Mouse (Mus musculus): ENCODE results near the gene Ucp1. TPM values are rescaled to one million over a fixed set of nuclear protein-coding genes. Genes with fewer than 3 reads are reported as not detected.

Ucp1 gene
- total RNA-seq, 2 experiments from 2014 or later = not detected

DNA sequence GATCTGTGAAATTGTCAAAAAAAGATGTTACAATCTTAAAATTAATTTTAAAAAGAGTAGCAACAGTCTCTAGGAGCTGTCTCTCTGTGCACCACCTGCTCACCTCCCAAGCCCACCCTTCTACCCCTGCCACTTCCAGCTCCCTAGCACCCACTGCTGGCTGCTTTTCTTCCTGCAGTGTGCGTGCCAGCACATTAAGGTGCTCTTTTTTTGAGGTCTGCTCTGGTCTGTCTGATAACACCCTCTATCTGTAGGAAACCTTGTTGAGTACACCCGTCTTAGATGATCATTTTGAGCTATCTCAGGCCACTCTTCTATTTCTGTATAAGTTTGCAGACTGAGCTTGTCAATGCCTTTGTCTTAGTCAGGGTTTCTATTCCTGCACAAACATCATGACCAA lies 32.9 kb downstream of the Ucp1 start:
- no peak for DNase-seq (ENCODE audit: extremely low spot score in 1 of 2, low spot score in 2 of 2)
- intact Hi-C loops (cut with DNase I) = no loop called here

DNA sequence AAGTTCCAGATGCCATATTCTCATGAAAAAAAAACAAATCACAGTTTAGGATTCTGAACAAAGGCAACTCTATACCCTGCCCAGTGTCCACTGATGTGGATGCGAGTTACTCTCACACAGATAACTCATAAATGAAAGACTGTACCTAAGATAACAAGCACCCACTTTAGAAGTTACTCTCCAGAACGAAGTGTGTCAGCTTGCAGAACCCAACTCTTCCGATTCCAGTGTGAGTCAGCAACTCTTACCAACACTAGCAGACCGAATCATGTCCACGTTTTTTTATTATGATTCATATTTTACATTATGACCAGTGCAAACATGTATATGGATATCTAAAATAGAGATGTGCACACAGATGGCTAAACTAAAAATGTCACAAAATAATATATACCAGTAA lies 37.7 kb downstream of the Ucp1 start:
- DNase-seq (ENCODE audit: extremely low spot score in 1 of 2, low spot score in 2 of 2) = no peak
- intact Hi-C loops (cut with DNase I) = no loop called here

DNA sequence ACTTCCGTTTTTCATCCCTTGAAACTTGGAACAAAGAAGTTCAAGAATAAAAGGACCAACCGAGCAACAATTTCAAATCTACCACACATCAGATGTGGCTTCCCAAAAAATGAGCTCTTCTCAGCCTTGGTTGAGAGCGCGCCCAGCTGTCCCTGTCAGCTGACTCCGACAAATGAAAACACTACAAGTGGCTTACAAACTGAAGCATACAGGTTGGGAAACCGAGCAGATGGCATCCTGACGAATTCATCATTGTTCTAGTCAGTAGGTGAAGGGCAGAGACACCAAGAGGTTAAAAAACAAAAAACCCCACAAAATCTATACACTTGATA lies 41.4 kb downstream of the Ucp1 start:
- intact Hi-C loops (cut with DNase I) = no loop called here
- peak; percentile 23 to 38 for DNase-seq (ENCODE audit: extremely low spot score in 1 of 2, low spot score in 2 of 2)

DNA sequence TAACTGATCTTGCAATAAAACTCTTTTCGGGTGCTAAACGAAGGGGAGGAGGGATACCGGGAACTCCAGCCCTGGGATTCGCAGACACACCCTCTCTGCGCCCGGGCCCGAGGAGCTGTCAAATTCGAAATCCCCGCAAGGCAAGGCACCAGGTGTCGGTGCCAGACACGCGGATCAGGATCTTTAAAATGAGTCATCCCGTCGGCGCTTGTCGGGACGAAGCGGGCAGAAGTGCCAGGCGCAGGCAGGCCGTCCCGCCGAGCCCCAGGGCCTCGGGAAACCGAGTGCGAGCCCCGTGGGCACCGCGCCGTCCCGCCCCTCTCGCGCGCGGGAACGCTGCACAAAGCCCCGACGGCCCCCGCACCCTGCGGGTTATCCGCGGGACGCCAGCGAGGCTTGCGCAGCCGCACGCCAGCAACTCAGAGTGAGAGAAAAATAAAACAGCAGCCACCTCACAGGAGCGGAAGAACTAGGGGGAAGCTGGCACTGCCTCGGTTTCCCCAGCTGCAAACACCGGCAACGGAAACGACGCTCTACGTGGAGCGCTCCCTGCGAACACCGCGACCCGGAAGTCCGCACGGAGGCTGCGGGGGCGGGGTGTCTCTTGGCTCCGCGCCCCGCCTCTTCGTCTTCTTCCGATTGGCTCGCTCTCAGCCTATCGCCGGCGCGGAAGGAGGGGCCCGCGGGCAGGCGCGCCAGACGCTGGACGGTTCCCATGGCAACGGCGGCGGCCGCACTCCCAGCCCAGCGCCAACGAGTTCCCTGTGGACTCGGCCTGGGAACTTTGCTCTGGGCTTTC lies 41.9 kb downstream of the Ucp1 start, which contains the start of gene Elmod2:
Gene Elmod2, minus strand, starts transcription at position 588 of the 799 bp plus-strand sequence.
- intact Hi-C loops (cut with DNase I) = no loop called here
- DNase-seq (ENCODE audit: extremely low spot score in 1 of 2, low spot score in 2 of 2) = peak; percentile 96 to 99

DNA sequence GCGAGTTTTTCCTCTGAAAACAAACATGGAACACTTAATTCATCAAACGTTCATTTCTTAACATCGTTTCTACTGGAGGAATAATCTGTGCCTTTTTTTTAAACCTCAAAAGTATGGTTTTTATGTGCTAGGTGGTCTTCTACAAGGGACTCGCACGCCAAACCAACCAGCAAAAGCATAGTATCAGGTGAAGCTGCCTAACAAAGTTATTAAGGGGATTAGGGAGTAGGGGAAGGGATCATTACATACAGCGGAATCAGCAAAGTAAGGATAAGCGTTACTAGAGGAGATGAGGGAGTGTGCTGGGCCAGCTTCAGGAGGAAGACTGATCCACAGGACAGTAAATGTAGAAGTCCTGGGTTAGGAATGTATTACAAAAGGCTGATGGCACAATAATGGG lies 42.7 kb downstream of the Ucp1 start:
- no peak for DNase-seq (ENCODE audit: extremely low spot score in 1 of 2, low spot score in 2 of 2)
- intact Hi-C loops (cut with DNase I) = no loop called here

DNA sequence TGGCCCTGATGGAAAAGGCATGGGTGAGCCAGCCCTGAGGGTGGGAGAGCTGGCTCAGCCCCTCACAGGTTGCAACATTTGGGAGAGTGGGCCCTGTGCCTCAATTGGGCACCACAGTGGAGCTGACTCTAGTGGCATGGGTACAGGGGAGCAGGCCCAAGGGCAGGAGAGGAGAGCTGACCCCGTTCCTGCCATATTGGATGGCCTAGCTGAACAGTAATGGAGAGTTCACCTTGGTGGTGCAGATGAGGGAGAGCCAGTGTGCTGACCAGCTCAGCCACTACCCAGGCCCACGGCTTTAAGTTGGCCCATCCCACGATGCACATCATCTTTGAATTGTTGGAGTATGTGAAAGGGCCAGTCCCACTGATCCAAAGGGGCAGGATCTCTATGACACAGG lies 51.9 kb downstream of the Ucp1 start:
- intact Hi-C loops (cut with DNase I) = loop anchor here (5.0 to 10.0 kb wide), 2 partner anchors 240 to 477 kb away; partner anchors contain the start of gene Rnf150
- DNase-seq (ENCODE audit: extremely low spot score in 1 of 2, low spot score in 2 of 2) = no peak

DNA sequence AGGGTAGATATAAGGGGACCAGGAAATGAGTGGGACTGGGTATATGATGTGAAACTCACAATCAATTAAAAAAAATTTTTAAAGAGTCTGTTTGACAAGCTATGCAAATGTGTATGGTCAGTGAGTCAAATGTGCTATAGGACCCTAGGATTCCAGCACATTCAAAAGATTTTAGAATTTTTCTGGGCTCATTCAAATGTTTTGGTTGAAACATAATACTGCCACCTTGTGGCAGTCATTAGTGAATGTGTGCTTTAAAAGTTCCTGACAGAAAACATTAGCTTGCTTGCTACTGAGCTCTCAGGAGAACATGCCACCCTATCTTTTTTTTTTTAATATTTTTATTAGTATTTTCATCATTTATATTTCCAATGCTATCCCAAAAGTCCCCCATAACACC lies 52.5 kb downstream of the Ucp1 start:
- DNase-seq (ENCODE audit: extremely low spot score in 1 of 2, low spot score in 2 of 2) = no peak
- intact Hi-C loops (cut with DNase I) = loop anchor here (5.0 to 10.0 kb wide), 2 partner anchors 240 to 478 kb away; partner anchors contain the start of gene Rnf150

Other genes with a start within 250 kb of the Ucp1 start
- 100 to 1,000 TPM; 117 to 121 TPM for gene Tbc1d9, start 125.0 kb upstream of the Ucp1 start, total RNA-seq (2021)
- 1 to 10 TPM; 1.7 TPM for gene Gm10645, start 124.2 kb upstream of the Ucp1 start, total RNA-seq (2021)
- 10 to 100 TPM; 11.2 to 13.9 TPM for gene Elmod2, start 42.1 kb downstream of the Ucp1 start, total RNA-seq (2021)
- not detected for gene Mgat4d, start 58.1 kb downstream of the Ucp1 start, total RNA-seq (2021)
- gene Clgn, start 99.5 kb downstream of the Ucp1 start, total RNA-seq (2021) = 10 to 100 TPM; 10.8 to 11.0 TPM
- 100 to 1,000 TPM; 302 to 310 TPM for gene Scoc, start 168.0 kb downstream of the Ucp1 start, total RNA-seq (2021)
- not detected for gene Olfr370, start 245.4 kb downstream of the Ucp1 start, total RNA-seq (2021)